Mouse (Mus musculus): ENCODE data around the gene Prpf19. TPM values are rescaled to one million over a fixed set of nuclear protein-coding genes. Genes with fewer than 3 reads are reported as not detected.

Prpf19 gene
- polyA plus RNA-seq, 1 experiment, result 186 TPM

DNA sequence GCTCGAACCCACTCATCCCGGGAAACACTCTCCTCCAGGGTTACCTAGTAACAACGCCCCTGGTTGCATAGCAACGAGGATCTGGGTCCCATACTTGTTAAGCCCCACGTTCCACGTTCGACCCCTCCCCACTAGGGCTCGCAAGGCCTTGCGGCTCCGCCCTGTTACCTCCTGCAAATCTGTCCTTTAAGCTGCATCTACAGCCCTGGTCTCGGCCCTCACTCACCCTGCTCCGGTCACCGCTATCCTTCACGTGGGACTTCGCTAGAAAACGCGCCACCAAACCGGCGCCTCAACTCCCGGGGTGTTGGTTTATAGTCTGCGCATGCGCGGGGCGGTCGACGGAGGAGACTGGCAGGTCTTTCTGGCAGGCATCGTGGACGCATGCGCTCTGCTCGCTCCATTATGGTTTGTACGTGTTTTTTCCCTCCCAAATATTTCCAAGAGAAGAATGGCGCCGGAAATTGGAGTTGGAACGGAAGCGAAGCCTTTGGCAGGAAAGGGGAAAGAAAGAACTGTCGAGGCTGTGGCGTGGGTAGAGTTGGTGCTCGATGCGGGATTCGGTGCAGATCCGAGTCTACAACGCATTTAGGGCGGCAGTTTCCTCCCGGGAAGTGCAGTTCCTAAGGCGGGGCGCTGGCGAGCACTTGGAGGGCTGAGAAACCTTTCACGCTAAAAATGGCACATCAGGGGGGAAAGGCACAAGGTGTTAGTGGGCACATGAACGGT, 13.4 kb upstream of the Prpf19 start, which contains the start of gene Tmem109:
TSS of gene Tmem109 (minus strand) at position 576 of the 729 bp plus-strand sequence.
- TF ChIP-seq CTCF (IDR thresholded peaks at IDR 0.05; ENCODE audit: insufficient read depth, low read length) (no peak), POLR2A (IDR thresholded peaks at IDR 0.05; ENCODE audit: borderline replicate concordance, extremely low read depth, low read depth, low read length) (peak; percentile 35; the same call in 1 of the 2 replicates)
- DNase-seq, result peak; percentile 89

GRCm38 (mm10) chr19:10892201-10892600, 2.8 kb upstream of the Prpf19 start:
- H3K4me1 ChIP-seq (ENCODE audit: control insufficient read depth, insufficient read depth, low read length), result peaks cover 7% of the 10 kb centered on the region; the same call in 1 of the 2 replicates
- TF ChIP-seq POLR2A (IDR thresholded peaks at IDR 0.05; ENCODE audit: borderline replicate concordance, extremely low read depth, low read depth, low read length) (no peak), CTCF (IDR thresholded peaks at IDR 0.05; ENCODE audit: insufficient read depth, low read length) (no peak)
- DNase-seq, result no peak
- 58% methylated on average over 3 of the region's 3 CpGs for WGBS
- no peak overlapping the region for H3K4me3 ChIP-seq (replicated peaks; ENCODE audit: extremely low read depth, low read depth, low read length)

More for the DNA sequence above, 13.4 kb upstream of the Prpf19 start, which contains the start of gene Tmem109:
- WGBS, result under 1% methylated on average over 49 of the region's 49 CpGs
- peak within 1 kb of the TSS; percentile 80 for H3K4me3 ChIP-seq (replicated peaks; ENCODE audit: extremely low read depth, low read depth, low read length)
- H3K4me1 ChIP-seq (ENCODE audit: control insufficient read depth, insufficient read depth, low read length), result peaks cover 9% of the 10 kb centered on the region

DNA sequence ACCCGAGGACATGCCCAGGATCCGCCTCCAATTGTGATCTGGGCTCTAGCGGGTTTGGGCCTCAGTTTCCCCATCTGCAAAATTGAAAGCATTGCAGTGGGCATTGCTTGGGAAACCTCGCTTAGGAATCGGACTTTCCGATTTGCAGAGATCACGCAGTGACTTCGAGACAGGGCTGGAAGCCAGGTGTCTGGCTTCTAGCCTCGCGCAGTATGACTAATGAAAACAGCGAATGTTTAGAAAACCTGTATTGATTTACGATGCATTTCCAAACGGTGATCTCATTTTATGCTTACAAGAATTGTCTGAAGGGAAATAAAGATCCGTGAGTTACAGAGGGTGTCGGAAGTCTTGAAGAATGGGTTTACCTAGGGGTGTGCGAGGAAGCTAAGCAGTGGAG, 677 bp downstream of the Prpf19 start:
- no peak for TF ChIP-seq POLR2A (IDR thresholded peaks at IDR 0.05; ENCODE audit: borderline replicate concordance, extremely low read depth, low read depth, low read length)
- TF ChIP-seq CTCF (IDR thresholded peaks at IDR 0.05; ENCODE audit: insufficient read depth, low read length), result no peak
- no peak for DNase-seq
- peak overlapping the region; percentile 81 for H3K4me3 ChIP-seq (replicated peaks; ENCODE audit: extremely low read depth, low read depth, low read length)
- peaks cover 7% of the 10 kb centered on the region; the same call in 1 of the 2 replicates for H3K4me1 ChIP-seq (ENCODE audit: control insufficient read depth, insufficient read depth, low read length)
- WGBS, result under 1% methylated on average over 16 of the region's 16 CpGs

DNA sequence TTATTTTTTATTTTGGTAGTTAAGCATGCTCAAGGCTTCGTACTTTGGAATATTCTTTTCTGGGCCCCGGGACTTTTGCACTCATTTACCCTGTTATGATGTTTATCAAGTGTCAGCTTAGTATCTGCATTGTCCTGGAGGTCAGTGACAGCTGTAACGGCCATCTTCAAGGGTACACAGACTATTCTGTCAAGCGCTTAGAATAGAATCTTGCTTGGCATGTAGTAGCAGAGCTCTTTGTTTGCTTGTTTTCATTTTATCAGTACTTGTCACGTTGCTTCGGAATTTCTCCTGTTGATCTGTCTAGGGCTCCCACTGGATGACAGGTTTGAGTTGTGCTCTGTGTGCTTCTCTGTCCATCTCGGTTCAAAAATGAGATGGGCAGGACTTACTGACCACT, 1.8 kb downstream of the Prpf19 start:
- TF ChIP-seq POLR2A (IDR thresholded peaks at IDR 0.05; ENCODE audit: borderline replicate concordance, extremely low read depth, low read depth, low read length) (no peak), CTCF (IDR thresholded peaks at IDR 0.05; ENCODE audit: insufficient read depth, low read length) (no peak)
- no peak for DNase-seq
- H3K4me3 ChIP-seq (replicated peaks; ENCODE audit: extremely low read depth, low read depth, low read length), result no peak overlapping the region
- WGBS, result 52% methylated on average over 7 of the region's 7 CpGs
- H3K4me1 ChIP-seq (ENCODE audit: control insufficient read depth, insufficient read depth, low read length), result peaks cover 7% of the 10 kb centered on the region; the same call in 1 of the 2 replicates

- H3K4me1 ChIP-seq (ENCODE audit: control insufficient read depth, insufficient read depth, low read length), result peaks cover 7% of the 10 kb centered on the region; the same call in 1 of the 2 replicates
- no peak for TF ChIP-seq POLR2A (IDR thresholded peaks at IDR 0.05; ENCODE audit: borderline replicate concordance, extremely low read depth, low read depth, low read length)
- no peak for TF ChIP-seq CTCF (IDR thresholded peaks at IDR 0.05; ENCODE audit: insufficient read depth, low read length)
- H3K4me3 ChIP-seq (replicated peaks; ENCODE audit: extremely low read depth, low read depth, low read length), result no peak overlapping the region
- no peak for DNase-seq
- WGBS, result 84% methylated on average over 8 of the region's 8 CpGs
Observed at GRCm38 (mm10) chr19:10897491-10897890, 2.5 kb downstream of the Prpf19 start.

- 74% methylated on average over 6 of the region's 6 CpGs for WGBS
- DNase-seq, result no peak
- H3K4me3 ChIP-seq (replicated peaks; ENCODE audit: extremely low read depth, low read depth, low read length), result no peak overlapping the region
- TF ChIP-seq CTCF (IDR thresholded peaks at IDR 0.05; ENCODE audit: insufficient read depth, low read length), result no peak
- no peak for TF ChIP-seq POLR2A (IDR thresholded peaks at IDR 0.05; ENCODE audit: borderline replicate concordance, extremely low read depth, low read depth, low read length)
- H3K4me1 ChIP-seq (ENCODE audit: control insufficient read depth, insufficient read depth, low read length), result peaks cover 11% of the 10 kb centered on the region; the same call in 1 of the 2 replicates
Observed at GRCm38 (mm10) chr19:10900315-10900714, 5.3 kb downstream of the Prpf19 start.

- WGBS, result 83% methylated on average over 5 of the region's 5 CpGs
- TF ChIP-seq CTCF (IDR thresholded peaks at IDR 0.05; ENCODE audit: insufficient read depth, low read length) (no peak), POLR2A (IDR thresholded peaks at IDR 0.05; ENCODE audit: borderline replicate concordance, extremely low read depth, low read depth, low read length) (no peak)
- H3K4me1 ChIP-seq (ENCODE audit: control insufficient read depth, insufficient read depth, low read length), result peaks cover 9% of the 10 kb centered on the region; the same call in 1 of the 2 replicates
- DNase-seq, result no peak
- H3K4me3 ChIP-seq (replicated peaks; ENCODE audit: extremely low read depth, low read depth, low read length), result no peak overlapping the region
Observed at GRCm38 (mm10) chr19:10901046-10901445, 6.0 kb downstream of the Prpf19 start.

DNA sequence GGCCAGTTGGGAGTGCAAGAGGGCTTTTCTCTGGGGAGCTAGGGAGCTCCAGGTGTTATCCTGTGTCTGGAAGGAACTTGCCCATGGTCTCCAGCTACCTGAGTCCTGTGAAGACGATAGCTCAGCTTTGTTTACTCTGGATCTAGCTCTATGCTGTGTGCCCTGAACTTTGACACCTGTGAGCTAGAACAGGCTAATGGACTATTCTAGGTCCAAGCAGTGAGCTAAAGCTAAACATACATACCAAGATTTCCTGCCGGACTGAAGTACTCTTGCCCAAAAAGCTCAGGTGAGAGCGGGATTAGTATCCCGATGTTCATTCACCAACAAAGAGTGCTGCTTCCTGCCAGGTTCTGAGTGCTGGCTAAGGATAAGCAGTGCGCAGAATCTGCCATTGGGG, 9.5 kb downstream of the Prpf19 start:
- Histone ChIP-seq H3K4me1 (ENCODE audit: control insufficient read depth, insufficient read depth, low read length) (0 out of 2 replicates have a peak, but pooled peaks cover 4% of the 10 kb centered on the region), H3K4me3 (replicated peaks; ENCODE audit: extremely low read depth, low read depth, low read length) (no peak overlapping the region)
- WGBS, result 70% methylated on average over 5 of the region's 5 CpGs
- TF ChIP-seq POLR2A (IDR thresholded peaks at IDR 0.05; ENCODE audit: borderline replicate concordance, extremely low read depth, low read depth, low read length) (no peak), CTCF (IDR thresholded peaks at IDR 0.05; ENCODE audit: insufficient read depth, low read length) (no peak)
- no peak for DNase-seq

DNA sequence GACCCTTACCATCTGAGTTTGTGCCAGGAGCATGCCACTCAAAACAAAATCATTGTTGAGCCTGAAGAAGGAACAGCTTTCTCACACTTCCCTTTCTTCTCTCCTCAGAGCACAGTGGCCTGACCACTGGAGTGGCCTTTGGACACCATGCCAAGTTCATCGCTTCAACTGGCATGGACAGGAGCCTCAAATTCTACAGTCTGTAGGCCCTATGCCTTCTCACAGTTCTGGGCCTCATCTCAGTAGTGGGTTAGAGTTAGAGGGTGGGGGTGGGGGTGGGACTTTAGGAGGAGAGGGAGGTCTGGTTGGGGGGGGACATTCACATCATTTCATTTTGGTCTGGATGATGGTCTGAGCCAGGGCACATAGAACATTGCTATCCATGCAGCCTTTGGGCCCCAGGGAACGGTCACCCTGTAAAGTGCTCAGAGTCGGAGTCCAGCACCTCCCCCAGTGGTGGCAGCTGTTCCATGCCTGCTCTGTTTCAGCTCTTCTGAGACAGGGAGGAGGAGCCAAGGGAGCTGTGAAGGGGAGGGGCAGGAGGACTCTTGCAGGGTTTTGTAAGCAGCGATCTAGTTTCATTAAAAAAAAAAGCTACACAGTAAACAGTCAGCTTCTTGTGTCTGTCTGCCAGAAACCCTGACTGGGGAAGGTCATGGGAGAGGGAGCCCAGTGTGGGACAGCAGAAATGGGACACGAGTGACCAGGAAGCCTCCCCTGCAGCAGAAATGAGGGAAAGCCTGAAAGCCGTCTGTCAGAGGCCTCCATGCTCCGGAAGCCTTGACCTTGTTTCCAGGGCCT, 10.1 kb downstream of the Prpf19 start:
- Histone ChIP-seq H3K4me3 (replicated peaks; ENCODE audit: extremely low read depth, low read depth, low read length) (no peak overlapping the region), H3K4me1 (ENCODE audit: control insufficient read depth, insufficient read depth, low read length) (0 out of 2 replicates have a peak, but pooled peaks cover 4% of the 10 kb centered on the region)
- peak; percentile 30 for DNase-seq
- TF ChIP-seq POLR2A (IDR thresholded peaks at IDR 0.05; ENCODE audit: borderline replicate concordance, extremely low read depth, low read depth, low read length) (no peak), CTCF (IDR thresholded peaks at IDR 0.05; ENCODE audit: insufficient read depth, low read length) (no peak)
- WGBS, result 40% methylated on average over 7 of the region's 7 CpGs
